Mouse (Mus musculus): ENCODE results near the gene Nedd9.
"Not testable (repeated sequence)": the region's sequence is repeated elsewhere in the genome, so short reads cannot be mapped to it uniquely, and the experiment has no call there.

Nedd9 gene

DNA sequence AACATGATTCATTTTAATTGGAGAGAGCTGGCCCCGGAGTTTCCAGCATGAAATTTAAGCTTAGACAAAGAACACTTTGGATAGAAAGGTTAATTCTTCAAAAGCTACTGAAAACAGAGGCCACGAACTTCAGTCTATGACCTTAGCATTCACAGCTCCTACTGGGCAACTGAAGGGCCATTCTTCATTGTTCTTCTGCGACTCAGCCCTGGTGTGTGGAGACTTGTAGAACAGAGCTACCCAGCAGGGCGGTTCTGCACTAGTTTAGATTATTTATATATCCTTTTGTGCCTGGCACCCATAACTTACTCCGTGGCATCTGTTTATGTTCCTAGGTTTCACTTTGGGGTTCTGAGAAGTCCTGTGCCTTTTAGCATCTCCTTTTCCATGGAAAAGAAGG lies 193.6 kb downstream of the Nedd9 start:
- no peak for DNase-seq

DNA sequence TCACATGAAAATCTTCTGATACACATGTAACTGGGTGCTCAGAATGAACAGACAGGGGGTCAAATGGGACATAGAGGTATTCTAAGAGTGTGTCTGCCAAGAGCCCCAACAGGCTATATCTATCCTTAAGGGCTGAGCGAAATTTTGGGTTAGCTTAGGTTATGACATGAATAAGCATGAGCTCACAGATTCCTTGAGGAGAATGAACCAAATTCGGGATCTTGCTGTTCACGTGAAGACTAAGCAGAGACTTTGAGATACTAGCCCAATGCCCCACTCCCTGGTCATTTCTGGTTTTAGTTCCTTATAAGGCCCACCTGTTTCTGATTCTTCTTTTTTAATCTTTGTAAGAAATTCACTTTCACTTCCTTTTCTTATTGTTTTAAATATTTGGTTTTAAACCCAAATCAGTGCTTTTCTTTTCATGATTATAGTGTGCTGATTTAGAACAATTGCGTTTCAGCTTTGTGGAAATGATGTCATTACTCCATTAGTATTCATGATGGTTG lies 195.6 kb downstream of the Nedd9 start:
- no peak for DNase-seq

DNA sequence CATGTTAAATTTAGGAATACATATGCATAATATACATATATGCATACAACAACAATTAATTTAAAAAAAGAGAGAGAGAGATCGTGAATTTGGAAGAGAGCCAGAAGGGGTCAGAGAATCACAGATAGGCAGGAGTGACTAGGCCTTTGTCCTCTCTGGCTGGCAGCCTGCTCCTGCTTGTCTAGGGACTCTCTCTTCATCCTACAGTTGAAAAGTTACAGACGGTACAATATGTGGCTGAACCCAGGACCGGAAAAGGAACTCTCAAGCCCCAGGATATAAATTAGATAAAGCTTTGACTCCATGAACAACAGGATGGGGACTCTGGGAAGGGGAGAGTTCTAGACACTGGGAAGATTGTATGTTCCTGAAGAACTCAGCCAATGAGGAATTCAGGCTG lies 200.9 kb downstream of the Nedd9 start:
- no peak for DNase-seq

DNA sequence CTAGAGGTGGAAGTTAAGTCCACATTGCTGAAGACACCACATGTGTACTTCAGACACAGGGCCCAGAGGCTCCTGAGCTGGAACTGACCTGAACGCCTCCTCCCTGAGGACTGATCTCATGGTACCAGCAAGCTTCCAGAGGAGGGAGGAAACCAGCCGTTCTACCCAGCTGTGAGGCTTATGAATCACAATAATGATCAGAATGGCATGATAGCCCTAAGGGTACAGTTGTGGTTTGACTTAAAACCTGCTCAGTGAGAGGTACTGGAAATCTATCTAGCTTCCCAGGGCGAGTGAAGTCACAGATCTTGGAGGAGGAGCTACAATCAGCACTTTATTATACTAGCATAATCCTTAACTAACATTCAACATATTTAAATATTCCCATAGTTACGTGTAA lies 201.7 kb downstream of the Nedd9 start:
- DNase-seq = no peak

DNA sequence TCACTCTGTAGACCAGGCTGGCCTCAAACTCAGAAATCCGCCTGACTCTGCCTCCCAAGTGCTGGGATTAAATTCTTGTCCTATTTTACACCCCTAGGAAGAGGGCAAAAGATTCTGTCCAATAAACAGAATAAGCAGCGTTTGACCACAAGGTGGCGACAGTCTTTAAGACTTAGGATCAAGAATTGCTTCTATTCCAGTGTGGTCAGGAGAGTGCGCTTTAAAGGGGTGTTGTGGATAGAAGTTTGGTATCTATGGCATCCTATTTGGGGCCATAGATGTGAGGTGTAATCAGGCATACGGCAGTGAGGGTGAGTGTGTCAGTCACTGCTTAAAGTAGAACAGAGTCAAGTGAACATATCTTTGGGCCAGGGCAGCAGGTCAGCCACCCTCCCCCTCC lies 203.9 kb downstream of the Nedd9 start:
- DNase-seq = peak; percentile 62

DNA sequence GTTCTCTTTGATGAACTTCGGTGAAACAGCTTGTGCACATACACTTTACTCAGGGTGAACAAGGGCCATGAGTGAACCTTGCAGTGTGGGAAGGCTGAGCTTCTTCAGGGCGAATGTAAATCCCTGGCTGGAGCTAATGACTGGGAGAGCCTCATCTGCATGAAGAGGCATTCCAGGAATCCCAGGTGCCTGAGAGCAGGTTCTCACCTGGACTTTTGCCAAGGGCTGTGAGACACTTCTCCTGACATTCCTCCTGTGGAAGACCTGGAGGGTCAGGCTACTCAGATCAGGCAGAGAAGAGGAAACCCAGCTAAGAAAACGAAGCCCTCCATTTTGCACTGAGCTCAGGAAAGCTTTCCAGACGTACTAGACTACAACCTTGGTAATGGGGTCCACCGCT lies 206.5 kb downstream of the Nedd9 start:
- DNase-seq = no peak

DNA sequence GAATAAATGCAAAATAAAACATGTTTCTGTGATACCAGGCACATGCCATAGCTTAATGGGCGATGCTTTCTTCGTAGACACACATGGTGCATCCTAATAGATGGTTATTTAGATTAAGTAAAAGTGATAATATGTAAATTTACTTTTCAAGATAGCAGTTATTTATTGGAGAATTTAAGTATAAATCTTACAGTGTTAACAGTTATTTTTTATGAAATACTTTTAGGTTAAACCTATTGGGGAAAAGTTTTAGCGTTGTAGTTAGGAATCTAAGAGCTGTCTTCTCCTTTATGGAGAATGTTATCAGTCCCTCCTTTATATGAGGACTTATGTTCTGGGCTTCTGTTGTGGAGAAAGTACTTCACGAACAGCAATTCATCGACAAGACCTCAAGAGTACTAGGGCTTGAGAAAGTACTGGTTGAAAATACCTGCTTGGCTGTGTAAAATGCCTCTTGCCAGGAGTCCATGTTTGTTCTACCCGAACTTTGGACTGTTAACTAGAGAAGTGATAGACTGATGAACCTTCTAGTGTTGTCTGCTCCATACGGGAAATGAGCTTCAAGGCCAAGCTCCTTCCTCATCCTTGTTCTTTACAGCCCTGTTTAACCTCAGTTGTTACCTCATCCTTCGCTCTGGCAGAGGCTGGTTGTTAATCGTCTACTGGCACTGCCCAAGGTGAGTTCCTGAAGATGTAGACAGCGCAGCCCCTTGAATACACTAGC lies 213.1 kb downstream of the Nedd9 start, which contains the start of gene Gm17364:
TSS of gene Gm17364 (minus strand) at position 51 of the 724 bp plus-strand sequence.
- no peak for DNase-seq

DNA sequence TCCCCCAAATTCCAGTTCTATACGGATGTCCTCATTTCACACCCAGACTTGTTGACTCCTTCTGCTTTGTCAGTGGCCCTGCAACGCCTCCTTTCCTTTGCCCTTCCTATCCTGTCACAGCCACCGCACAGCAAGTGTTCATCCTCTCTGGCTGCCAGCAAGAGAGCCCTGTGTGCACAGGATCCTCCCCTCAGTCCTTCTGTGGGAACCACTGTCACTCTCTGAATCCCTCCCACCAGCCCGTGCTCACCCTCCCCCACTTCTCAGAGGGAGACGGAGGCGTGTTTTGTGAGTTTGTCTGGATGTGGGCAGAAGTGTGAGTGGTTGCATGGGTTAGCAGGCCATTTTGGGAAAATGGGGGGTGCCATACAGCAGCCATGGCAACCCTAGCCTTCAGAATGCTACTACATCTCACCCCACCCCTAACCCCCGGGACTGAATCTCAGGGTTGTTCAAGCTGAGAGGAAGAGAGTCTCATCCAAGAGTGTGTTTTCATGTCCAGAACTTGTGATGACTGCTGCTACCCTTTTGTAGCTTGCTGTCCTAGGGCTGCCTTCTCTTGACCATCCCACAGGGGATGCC lies 219.2 kb downstream of the Nedd9 start:
- DNase-seq = no peak

DNA sequence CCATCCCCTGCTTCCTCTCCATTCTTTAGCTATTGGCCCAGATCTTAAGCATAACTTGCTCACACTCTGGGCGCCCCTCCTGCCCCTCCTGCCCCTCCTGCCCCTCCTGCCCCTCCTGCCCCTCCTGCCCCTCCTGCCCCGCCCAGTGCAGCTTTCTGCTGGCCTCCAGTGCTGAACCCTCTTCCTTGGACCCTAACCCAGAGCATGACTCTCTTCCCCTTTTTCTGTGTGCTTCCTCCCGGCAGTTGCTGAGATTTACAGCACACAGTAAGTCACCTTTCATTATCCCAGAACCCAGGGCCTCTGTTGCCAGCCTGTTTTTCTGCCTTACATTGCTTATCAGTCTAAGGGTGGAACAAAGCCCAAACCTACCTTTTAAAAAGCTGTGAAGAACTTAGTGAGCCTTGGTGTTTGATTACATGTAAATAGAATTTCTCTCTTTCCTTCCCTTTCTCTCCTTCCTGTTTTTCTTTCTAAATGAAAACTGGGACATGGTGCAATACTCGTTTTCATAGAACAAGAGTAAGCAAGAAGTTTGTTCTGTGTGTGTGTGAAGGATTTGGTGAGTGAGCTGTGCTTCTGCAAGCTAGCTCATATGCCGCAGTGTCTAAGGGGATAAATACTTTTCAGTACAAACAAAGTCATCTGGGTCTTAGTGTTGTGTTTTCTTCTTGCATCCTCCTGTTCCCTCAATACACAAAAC lies 223.7 kb downstream of the Nedd9 start:
- no peak for DNase-seq

DNA sequence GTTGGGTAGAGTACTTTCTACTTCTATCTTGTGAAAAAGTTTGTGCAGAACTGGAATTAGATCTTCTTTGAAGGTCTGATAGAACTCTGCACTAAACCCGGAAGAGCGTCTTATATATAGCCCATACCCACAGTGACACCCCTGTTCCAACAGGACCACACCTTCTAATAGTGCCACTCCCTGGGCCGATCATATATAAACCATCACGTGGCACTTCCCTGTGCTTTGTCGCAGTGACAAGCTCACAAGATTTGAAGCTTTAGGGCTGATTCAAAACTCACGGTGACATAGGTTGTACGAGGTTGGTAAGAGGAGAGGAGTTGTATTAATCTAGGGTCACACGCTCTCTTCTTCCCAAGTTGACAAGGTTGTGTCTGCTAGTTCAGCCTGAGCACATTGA lies 225.5 kb downstream of the Nedd9 start:
- not testable (repeated sequence) for DNase-seq
